Mouse (Mus musculus): ENCODE measurements around the gene Olfr538. TPM values are rescaled to one million over a fixed set of nuclear protein-coding genes. Genes with fewer than 3 reads are reported as not detected.

Gene Olfr538
- total RNA-seq (2023), result not detected

DNA sequence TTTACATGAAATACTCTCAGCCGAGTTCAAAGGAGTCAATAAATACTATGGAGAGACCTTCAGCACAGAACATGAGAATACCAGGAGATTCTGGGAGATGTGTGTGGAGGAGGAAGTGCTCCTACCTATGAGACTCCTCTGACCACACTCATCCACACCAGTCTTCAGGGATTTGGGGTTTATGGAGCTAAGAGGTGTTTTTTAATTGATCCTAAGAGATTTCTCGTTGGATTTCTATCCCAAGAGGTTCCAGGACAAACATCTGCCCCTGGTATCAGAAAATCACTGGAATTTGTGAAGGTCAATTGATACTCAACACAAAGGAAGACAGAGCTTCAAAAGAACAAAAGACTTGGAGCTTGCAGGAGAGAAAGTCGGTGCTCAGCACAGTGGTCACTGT, at the start of gene Olfr538:
Olfr538 (plus strand) TSS at position 301 of the 400 bp plus-strand sequence.

GRCm38 (mm10) chr7:140600969-140601368, 33.3 kb downstream of the Olfr538 start, which contains the start of gene Olfr46:
Gene Olfr46, plus strand, starts transcription at chr7:140601269.

Other genes with a start within 250 kb of the Olfr538 start
- not detected for gene Olfr525, start 247.0 kb upstream of the Olfr538 start, total RNA-seq (2023)
- not detected for gene Olfr527, start 233.9 kb upstream of the Olfr538 start, total RNA-seq (2023)
- not detected for gene Olfr60, start 206.2 kb upstream of the Olfr538 start, total RNA-seq (2023)
- gene Olfr530, start 191.6 kb upstream of the Olfr538 start, total RNA-seq (2023), result not detected
- gene Olfr531, start 165.0 kb upstream of the Olfr538 start, total RNA-seq (2023), result not detected
- not detected for gene Olfr532, start 146.2 kb upstream of the Olfr538 start, total RNA-seq (2023)
- not detected for gene Olfr533, start 104.5 kb upstream of the Olfr538 start, total RNA-seq (2023)
- not detected for gene Olfr535, start 83.7 kb upstream of the Olfr538 start, total RNA-seq (2023)
- gene Olfr536, start 60.5 kb upstream of the Olfr538 start, total RNA-seq (2023), result not detected
- gene Olfr46, start 33.4 kb downstream of the Olfr538 start, total RNA-seq (2023), result not detected
- gene Olfr61, start 61.1 kb downstream of the Olfr538 start, total RNA-seq (2023), result not detected
- not detected for gene Olfr53, start 78.6 kb downstream of the Olfr538 start, total RNA-seq (2023)
- not detected for gene Olfr539, start 92.0 kb downstream of the Olfr538 start, total RNA-seq (2023)
- gene Olfr45, start 114.1 kb downstream of the Olfr538 start, total RNA-seq (2023), result not detected
- not detected for gene Olfr541, start 129.4 kb downstream of the Olfr538 start, total RNA-seq (2023)
- not detected for gene Cyp2e1, start 195.9 kb downstream of the Olfr538 start, total RNA-seq (2023)
- not detected for gene Syce1, start 220.0 kb downstream of the Olfr538 start, total RNA-seq (2023)